Mouse (Mus musculus): Measurements from ENCODE around the gene Olfr907.

Olfr907 gene

DNA sequence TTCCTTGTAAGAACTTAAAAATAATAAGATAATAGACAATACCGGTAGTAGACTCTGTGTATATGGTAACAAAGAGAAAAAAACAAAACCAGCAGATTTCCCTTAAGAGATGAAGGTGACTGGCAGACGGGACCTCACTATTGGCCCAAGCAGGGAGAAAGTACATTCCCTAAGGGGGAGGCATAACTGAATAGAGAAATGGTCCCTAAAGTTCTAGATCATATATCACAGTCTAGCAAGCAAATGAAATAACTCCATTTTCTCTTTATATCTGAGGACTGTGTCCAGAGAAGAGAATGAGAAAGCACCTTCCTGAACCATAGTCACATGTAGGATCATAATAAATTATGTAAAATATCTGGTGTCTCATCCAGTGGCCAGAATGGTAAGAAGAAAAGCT lies at the start of gene Olfr907:
Gene Olfr907 (plus strand): TSS at position 301 of the 400 bp plus-strand sequence.
- DNase-seq (ENCODE audit: low read depth) = no peak

GRCm38 (mm10) chr9:38447352-38447751 lies 48.2 kb upstream of the Olfr907 start, which contains the start of gene Olfr902:
Gene Olfr902, plus strand, starts transcription at chr9:38447652.
- no peak for DNase-seq (ENCODE audit: low read depth)

GRCm38 (mm10) chr9:38462844-38463243 lies 32.8 kb upstream of the Olfr907 start, which contains the start of gene Olfr904:
Gene Olfr904, plus strand, starts transcription at chr9:38463144.
- no peak for DNase-seq (ENCODE audit: low read depth)

- DNase-seq (ENCODE audit: low read depth) = no peak
Measured at GRCm38 (mm10) chr9:38470807-38471206, 24.8 kb upstream of the Olfr907 start, which contains the start of gene Olfr905. Gene Olfr905, plus strand, starts transcription at chr9:38471107.

DNA sequence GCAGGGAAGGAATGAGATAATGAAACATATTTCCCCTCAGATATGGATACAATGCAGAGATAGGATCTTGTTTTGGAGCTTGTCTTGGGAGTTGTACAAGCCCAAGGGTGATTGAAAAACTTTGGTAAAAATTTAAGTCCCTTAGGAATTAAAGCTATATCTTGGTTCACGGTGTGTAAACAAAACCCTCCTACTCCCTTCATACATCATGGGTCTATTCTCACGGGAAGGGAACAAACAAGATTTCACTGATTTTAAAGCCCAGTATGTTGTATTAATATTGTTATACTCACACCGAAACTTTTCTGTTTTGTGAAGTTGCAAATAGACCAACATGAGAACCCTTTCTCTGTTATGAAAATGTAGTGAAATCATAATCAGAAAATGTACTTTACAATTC lies 8.8 kb upstream of the Olfr907 start, which contains the start of gene Olfr906:
Gene Olfr906 (plus strand): TSS at position 301 of the 400 bp plus-strand sequence.
- no peak for DNase-seq (ENCODE audit: low read depth)

- DNase-seq (ENCODE audit: low read depth) = no peak
Measured at GRCm38 (mm10) chr9:38512353-38512752, 16.8 kb downstream of the Olfr907 start.

- DNase-seq (ENCODE audit: low read depth) = no peak
Measured at GRCm38 (mm10) chr9:38521280-38521679, 25.7 kb downstream of the Olfr907 start, which contains the start of gene Olfr911-ps1. Gene Olfr911-ps1, plus strand, starts transcription at chr9:38521580.

GRCm38 (mm10) chr9:38537549-38537948 lies 41.9 kb downstream of the Olfr907 start, which contains the start of gene Olfr910:
Gene Olfr910, plus strand, starts transcription at chr9:38537849.
- no peak for DNase-seq (ENCODE audit: low read depth)

Data from induced T-regulatory cell, adult 2 months (primary cell).